Mouse (Mus musculus) bone marrow, adult 2 months (tissue): ENCODE results near the gene Mr1.

ENCODE experiments used
- CTCF ChIP-seq: fragments of 200-500 bp; IDR thresholded peaks from 2 replicates; pipeline ENCODE4 v1.5.1; 2011; ENCODE audit warnings: low read length, control low read depth; ENCODE audit not compliant: control insufficient read depth, insufficient read depth
- POLR2A ChIP-seq: fragments of 200-500 bp; IDR thresholded peaks from 2 replicates; pipeline ENCODE4 v1.6.1; 2011; ENCODE audit warnings: low read depth, mild to moderate bottlenecking, control low read depth, low read length, borderline replicate concordance; ENCODE audit not compliant: control insufficient read depth

GRCm38 (mm10) chr1:155188656-155189055, 42.0 kb upstream of the Mr1 start:
- TF ChIP-seq POLR2A (no peak), CTCF (no peak)
